Mouse (Mus musculus): Measurements from ENCODE around the gene Thsd7b. TPM values are rescaled to one million over a fixed set of nuclear protein-coding genes. Genes with fewer than 3 reads are reported as not detected.

Thsd7b gene
- total and polyA plus RNA-seq, 3 experiments = 0.82 TPM; not detected in 2

DNA sequence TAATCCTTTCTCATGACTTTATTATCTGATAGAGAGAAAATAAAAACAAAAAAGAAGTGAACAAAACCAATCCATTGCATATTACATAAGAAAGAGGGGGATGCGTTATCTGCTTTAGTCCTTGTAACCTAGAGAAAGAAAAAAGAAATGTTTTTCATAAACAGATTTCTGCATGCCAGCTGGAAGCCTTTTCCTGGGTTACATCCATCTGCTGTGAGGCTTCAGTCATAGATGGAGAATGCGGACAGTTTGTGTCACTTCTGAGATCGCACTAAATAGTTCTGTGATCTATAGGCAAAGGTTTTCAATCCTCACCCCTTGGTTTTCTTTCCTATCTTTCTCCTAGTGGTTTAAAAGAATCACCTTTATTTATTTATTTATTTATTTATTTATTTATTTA is 259.1 kb downstream of the Thsd7b start:
- DNase-seq (ENCODE audit: low spot score) (no peak), ATAC-seq (ENCODE audit: extremely low read depth, insufficient number of reproducible peaks, low FRiP score, poor library complexity, severe bottlenecking) (no peak)
- H3K4me3 ChIP-seq (ENCODE audit: low read depth, low read length) = no peak overlapping the region
- H3K9me3 ChIP-seq (replicated peaks) = no peaks in the 10 kb centered on the region
- TF ChIP-seq POLR2AphosphoS5 (IDR thresholded peaks at IDR 0.05; ENCODE audit: insufficient replicate concordance, low read depth, low read length) = no peak
- no peak for TF ChIP-seq GATA1 (IDR thresholded peaks at IDR 0.05; ENCODE audit: borderline replicate concordance, low read length)
- TF ChIP-seq CTCF (IDR thresholded peaks at IDR 0.05; ENCODE audit: low read depth, low read length) = no peak
- TF ChIP-seq GATA2 (IDR thresholded peaks at IDR 0.05; ENCODE audit: borderline replicate concordance, low read depth, low read length) = no peak
- TF ChIP-seq TAL1 (conservative IDR thresholded peaks at IDR 0.05; ENCODE audit: low read depth, low read length) = no peak
- H3K36me3 ChIP-seq (replicated peaks) = no peaks in the 10 kb centered on the region
- H3K4me1 ChIP-seq (ENCODE audit: insufficient read depth, low read depth, low read length) = no peaks in the 10 kb centered on the region
- H3K27me3 ChIP-seq (ENCODE audit: insufficient read depth, low read length) = no peaks in the 10 kb centered on the region

DNA sequence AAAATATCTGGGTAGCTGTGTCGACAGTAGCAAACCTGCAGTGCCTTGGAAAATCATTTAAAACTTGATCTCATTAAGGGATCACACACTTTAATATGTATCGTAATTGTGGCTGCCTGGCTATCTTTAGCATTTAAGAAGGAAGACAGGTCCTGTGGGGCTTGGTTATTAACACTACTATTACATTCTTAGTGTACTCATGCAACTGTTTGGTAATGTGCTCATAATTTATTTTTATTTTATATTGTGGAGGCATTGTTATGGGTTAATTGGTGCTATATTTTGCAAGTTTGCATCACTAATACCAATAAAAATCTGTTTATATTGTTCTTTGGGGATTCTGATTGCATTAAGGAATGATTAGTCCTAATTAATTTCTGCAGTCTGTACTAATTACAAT is 265.4 kb downstream of the Thsd7b start:
- Histone ChIP-seq H3K9me3 (replicated peaks) (no peaks in the 10 kb centered on the region), H3K4me1 (ENCODE audit: insufficient read depth, low read depth, low read length) (no peaks in the 10 kb centered on the region), H3K4me3 (ENCODE audit: low read depth, low read length) (no peak overlapping the region), H3K36me3 (replicated peaks) (no peaks in the 10 kb centered on the region), H3K27me3 (ENCODE audit: insufficient read depth, low read length) (no peaks in the 10 kb centered on the region)
- DNase-seq (ENCODE audit: low spot score) (no peak), ATAC-seq (ENCODE audit: extremely low read depth, insufficient number of reproducible peaks, low FRiP score, poor library complexity, severe bottlenecking) (no peak)
- no peak for TF ChIP-seq GATA1 (IDR thresholded peaks at IDR 0.05; ENCODE audit: borderline replicate concordance, low read length)
- TF ChIP-seq CTCF (IDR thresholded peaks at IDR 0.05; ENCODE audit: low read depth, low read length) = no peak
- TF ChIP-seq TAL1 (conservative IDR thresholded peaks at IDR 0.05; ENCODE audit: low read depth, low read length) = no peak
- TF ChIP-seq POLR2AphosphoS5 (IDR thresholded peaks at IDR 0.05; ENCODE audit: insufficient replicate concordance, low read depth, low read length) = no peak
- no peak for TF ChIP-seq GATA2 (IDR thresholded peaks at IDR 0.05; ENCODE audit: borderline replicate concordance, low read depth, low read length)

DNA sequence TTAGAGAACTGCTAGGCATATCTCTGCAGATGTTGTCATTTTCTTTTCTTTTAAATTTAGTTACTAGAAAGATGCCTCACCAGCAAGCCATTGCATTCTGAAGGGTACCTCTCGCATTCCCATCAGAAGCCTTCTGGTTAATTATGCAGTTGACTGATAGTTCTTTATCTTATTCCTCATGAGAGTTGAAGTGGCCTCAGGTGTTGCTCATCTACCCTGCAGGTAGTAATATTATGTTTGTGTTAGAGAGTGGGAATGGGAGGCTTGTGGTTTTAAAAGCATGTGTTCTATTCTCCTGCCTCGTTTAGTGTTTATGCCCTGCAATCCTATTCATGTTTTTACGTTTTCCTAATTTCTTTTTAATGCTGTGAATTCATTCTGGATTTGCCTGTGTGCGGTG is 265.9 kb downstream of the Thsd7b start:
- DNase-seq (ENCODE audit: low spot score) = no peak
- Histone ChIP-seq H3K4me3 (ENCODE audit: low read depth, low read length) (no peak overlapping the region), H3K27me3 (ENCODE audit: insufficient read depth, low read length) (no peaks in the 10 kb centered on the region), H3K4me1 (ENCODE audit: insufficient read depth, low read depth, low read length) (no peaks in the 10 kb centered on the region), H3K9me3 (replicated peaks) (no peaks in the 10 kb centered on the region), H3K36me3 (replicated peaks) (no peaks in the 10 kb centered on the region)
- ATAC-seq (ENCODE audit: extremely low read depth, insufficient number of reproducible peaks, low FRiP score, poor library complexity, severe bottlenecking) = no peak
- TF ChIP-seq POLR2AphosphoS5 (IDR thresholded peaks at IDR 0.05; ENCODE audit: insufficient replicate concordance, low read depth, low read length) = no peak
- TF ChIP-seq GATA1 (IDR thresholded peaks at IDR 0.05; ENCODE audit: borderline replicate concordance, low read length) = no peak
- no peak for TF ChIP-seq GATA2 (IDR thresholded peaks at IDR 0.05; ENCODE audit: borderline replicate concordance, low read depth, low read length)
- TF ChIP-seq CTCF (IDR thresholded peaks at IDR 0.05; ENCODE audit: low read depth, low read length) = no peak
- TF ChIP-seq TAL1 (conservative IDR thresholded peaks at IDR 0.05; ENCODE audit: low read depth, low read length) = no peak

DNA sequence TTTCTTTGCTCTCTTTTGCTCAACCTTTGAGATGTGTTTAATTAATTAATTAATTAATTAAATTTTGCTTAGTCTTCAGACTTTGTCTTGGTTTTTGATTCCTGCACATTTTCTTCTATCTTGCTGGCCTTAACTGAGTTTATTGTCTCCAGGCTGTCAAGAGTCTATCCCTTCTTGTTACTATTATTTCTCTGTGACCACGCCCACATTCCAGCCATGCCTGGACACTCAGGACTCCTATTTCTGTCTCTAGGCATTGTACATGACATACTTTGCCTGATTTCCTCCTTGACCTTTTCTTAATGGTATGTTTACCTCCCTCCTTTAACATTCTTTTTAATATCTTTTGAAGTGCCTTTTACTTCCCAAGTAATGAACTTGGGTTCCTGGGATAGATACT is 267.6 kb downstream of the Thsd7b start:
- H3K9me3 ChIP-seq (replicated peaks) = no peaks in the 10 kb centered on the region
- no peak overlapping the region for H3K4me3 ChIP-seq (ENCODE audit: low read depth, low read length)
- DNase-seq (ENCODE audit: low spot score) (no peak), ATAC-seq (ENCODE audit: extremely low read depth, insufficient number of reproducible peaks, low FRiP score, poor library complexity, severe bottlenecking) (no peak)
- 0 out of 2 replicates have a peak, but pooled peaks cover 2% of the 10 kb centered on the region for H3K27me3 ChIP-seq (ENCODE audit: insufficient read depth, low read length)
- H3K36me3 ChIP-seq (replicated peaks) = no peaks in the 10 kb centered on the region
- TF ChIP-seq GATA1 (IDR thresholded peaks at IDR 0.05; ENCODE audit: borderline replicate concordance, low read length) (no peak), POLR2AphosphoS5 (IDR thresholded peaks at IDR 0.05; ENCODE audit: insufficient replicate concordance, low read depth, low read length) (no peak), CTCF (IDR thresholded peaks at IDR 0.05; ENCODE audit: low read depth, low read length) (no peak), TAL1 (conservative IDR thresholded peaks at IDR 0.05; ENCODE audit: low read depth, low read length) (no peak), GATA2 (IDR thresholded peaks at IDR 0.05; ENCODE audit: borderline replicate concordance, low read depth, low read length) (no peak)
- no peaks in the 10 kb centered on the region for H3K4me1 ChIP-seq (ENCODE audit: insufficient read depth, low read depth, low read length)

DNA sequence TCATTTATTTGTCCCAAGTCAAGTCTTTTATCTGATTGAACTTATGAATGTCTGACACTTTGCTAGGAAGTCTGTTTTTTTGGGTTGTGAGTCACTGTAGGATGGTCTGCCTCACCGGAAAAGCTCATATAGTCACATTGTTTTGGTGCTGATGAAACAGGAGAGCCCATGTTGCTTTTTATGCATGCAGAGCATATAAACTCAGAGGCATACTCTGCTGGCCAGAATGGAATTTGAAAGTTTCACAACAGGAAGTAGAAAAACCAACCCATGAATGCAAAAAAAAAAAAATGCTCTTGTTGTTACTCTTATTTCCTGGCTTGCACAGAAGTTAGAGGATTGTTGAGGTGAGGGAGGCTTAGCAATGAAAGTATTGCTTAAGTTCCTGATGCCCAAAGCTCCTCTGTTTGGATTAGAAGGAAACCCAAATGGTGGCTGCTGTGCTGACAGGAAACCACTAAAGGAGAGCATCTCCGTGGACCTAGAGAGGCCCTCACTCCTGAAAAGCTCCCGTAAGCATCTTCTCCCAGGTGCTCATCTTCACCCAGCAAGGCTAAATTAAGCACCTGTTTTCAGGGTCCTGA is 269.6 kb downstream of the Thsd7b start:
- Histone ChIP-seq H3K27me3 (ENCODE audit: insufficient read depth, low read length) (0 out of 2 replicates have a peak, but pooled peaks cover 2% of the 10 kb centered on the region), H3K36me3 (replicated peaks) (no peaks in the 10 kb centered on the region), H3K4me1 (ENCODE audit: insufficient read depth, low read depth, low read length) (no peaks in the 10 kb centered on the region), H3K9me3 (replicated peaks) (no peaks in the 10 kb centered on the region), H3K4me3 (ENCODE audit: low read depth, low read length) (no peak overlapping the region)
- no peak for TF ChIP-seq POLR2AphosphoS5 (IDR thresholded peaks at IDR 0.05; ENCODE audit: insufficient replicate concordance, low read depth, low read length)
- no peak for TF ChIP-seq GATA1 (IDR thresholded peaks at IDR 0.05; ENCODE audit: borderline replicate concordance, low read length)
- DNase-seq (ENCODE audit: low spot score) (no peak), ATAC-seq (ENCODE audit: extremely low read depth, insufficient number of reproducible peaks, low FRiP score, poor library complexity, severe bottlenecking) (no peak)

DNA sequence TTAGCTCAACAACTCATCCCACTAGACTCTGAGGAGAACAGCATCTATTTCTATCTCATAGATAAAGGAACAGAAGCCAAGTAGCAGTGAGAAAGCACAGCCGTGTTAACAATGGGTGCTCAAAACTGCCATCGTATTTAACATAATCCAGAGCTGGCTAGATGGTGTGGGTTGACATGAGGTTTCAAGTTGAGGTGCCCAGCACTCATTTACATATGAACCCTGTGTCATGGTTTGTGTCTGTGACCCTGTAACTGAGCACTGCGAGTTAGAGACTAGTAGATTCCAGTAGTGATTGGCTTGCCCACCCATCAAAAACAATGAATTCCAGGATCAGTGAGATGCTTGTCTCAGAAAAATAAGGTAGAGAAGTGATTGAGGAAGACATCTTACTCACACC is 270.1 kb downstream of the Thsd7b start:
- Histone ChIP-seq H3K9me3 (replicated peaks) (no peaks in the 10 kb centered on the region), H3K27me3 (ENCODE audit: insufficient read depth, low read length) (0 out of 2 replicates have a peak, but pooled peaks cover 2% of the 10 kb centered on the region), H3K36me3 (replicated peaks) (no peaks in the 10 kb centered on the region), H3K4me1 (ENCODE audit: insufficient read depth, low read depth, low read length) (no peaks in the 10 kb centered on the region), H3K4me3 (ENCODE audit: low read depth, low read length) (no peak overlapping the region)
- DNase-seq (ENCODE audit: low spot score) (no peak), ATAC-seq (ENCODE audit: extremely low read depth, insufficient number of reproducible peaks, low FRiP score, poor library complexity, severe bottlenecking) (no peak)
- TF ChIP-seq GATA2 (IDR thresholded peaks at IDR 0.05; ENCODE audit: borderline replicate concordance, low read depth, low read length) = no peak

DNA sequence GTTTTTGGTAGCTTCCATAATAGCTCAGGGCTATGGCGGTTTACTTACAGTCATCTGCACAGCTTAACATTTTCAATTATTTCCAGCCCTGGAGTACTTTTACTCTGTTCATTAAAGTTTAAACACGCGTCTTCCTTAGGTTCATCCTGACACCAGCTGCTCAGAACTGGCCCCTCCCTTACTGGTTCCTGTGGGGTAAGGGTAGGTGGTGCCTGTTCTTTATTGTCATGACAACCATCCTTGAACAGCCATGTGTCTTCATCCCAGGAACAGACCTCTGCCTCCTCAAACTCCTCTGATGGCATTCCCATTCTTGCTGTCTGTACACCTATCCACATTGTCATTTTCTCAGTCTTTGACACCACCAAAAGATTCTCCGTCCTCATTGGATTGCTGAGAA is 285.0 kb downstream of the Thsd7b start:
- H3K4me3 ChIP-seq (ENCODE audit: low read depth, low read length) = no peak overlapping the region
- ATAC-seq (ENCODE audit: extremely low read depth, insufficient number of reproducible peaks, low FRiP score, poor library complexity, severe bottlenecking) (no peak; the same call in 1 of the 2 replicates), DNase-seq (ENCODE audit: low spot score) (no peak)
- TF ChIP-seq POLR2AphosphoS5 (IDR thresholded peaks at IDR 0.05; ENCODE audit: insufficient replicate concordance, low read depth, low read length) (no peak), GATA2 (IDR thresholded peaks at IDR 0.05; ENCODE audit: borderline replicate concordance, low read depth, low read length) (no peak), CTCF (IDR thresholded peaks at IDR 0.05; ENCODE audit: low read depth, low read length) (no peak), GATA1 (IDR thresholded peaks at IDR 0.05; ENCODE audit: borderline replicate concordance, low read length) (no peak), TAL1 (conservative IDR thresholded peaks at IDR 0.05; ENCODE audit: low read depth, low read length) (no peak)
- 0 out of 2 replicates have a peak, but pooled peaks cover 2% of the 10 kb centered on the region for H3K9me3 ChIP-seq (replicated peaks)
- H3K4me1 ChIP-seq (ENCODE audit: insufficient read depth, low read depth, low read length) = no peaks in the 10 kb centered on the region
- H3K27me3 ChIP-seq (ENCODE audit: insufficient read depth, low read length) = peaks cover 12% of the 10 kb centered on the region
- no peaks in the 10 kb centered on the region for H3K36me3 ChIP-seq (replicated peaks)
